8 mouse cellular contexts compared by ENCODE assay signal in the genomic region with DNA sequence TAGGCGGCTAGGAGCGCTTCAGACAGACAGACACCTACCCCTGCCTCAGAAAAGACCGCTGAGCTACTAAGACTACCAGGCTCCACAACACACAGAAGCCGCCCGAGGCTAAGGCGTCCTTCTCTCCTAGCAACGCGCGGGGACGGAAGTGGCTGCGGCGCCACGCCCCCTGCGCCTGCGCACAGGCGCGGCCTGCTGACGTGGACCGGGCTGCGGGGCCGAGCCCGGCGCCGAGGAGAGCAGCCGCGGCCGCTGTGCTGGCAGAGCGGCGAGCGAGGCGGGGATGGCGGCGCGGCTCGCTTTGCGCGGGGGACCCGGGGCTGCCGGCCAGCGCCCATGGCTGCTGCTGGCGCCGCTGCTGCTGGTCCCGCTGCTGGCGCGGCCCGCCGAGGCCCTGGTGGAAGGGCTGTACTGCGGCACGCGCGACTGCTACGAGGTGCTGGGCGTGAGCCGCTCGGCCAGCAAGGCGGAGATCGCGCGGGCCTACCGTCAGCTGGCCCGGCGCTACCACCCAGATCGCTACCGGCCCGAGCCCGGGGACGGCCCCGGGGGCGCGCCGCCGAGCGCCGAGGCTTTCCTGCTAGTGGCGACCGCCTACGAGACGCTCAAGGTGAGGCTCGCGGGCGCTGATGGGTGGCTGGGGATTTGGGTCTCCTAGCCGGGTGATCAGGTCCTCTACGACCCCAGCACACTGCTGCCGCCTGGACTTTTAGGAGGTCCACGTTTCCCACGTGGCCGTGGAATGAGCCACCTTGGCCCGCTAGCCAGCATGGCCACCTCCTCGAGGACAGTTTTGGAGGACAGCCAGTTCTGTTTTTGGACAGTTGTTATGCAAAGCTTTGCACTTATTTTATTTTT. TPM values are rescaled to one million over a fixed set of nuclear protein-coding genes. Genes with fewer than 3 reads are reported as not detected.
DNase-seq lines count a peak whose midpoint lies in the region; ATAC-seq lines count a peak whose summit lies in the region.

Gene Gm20503, plus strand, starts transcription at position 263 of the 858 bp plus-strand sequence.

- no peaks in the 10 kb centered on the region for H3K36me3 ChIP-seq in hindbrain, embryonic 13.5 days

- peak within 1 kb of the TSS; percentile 94 for H3K4me3 ChIP-seq in hindbrain, embryonic 13.5 days

- WGBS in hindbrain, embryonic 13.5 days, result under 1% methylated on average over 75 of the region's 89 CpGs

- H3K27me3 ChIP-seq in hindbrain, embryonic 13.5 days, result no peaks in the 10 kb centered on the region

- no peaks in the 10 kb centered on the region for H3K9me3 ChIP-seq in hindbrain, embryonic 13.5 days

- peak; percentile 99 for ATAC-seq in hindbrain, embryonic 13.5 days (ENCODE audit: low FRiP score)

- peak within 1 kb of the TSS; percentile 95 for H3K27ac ChIP-seq in hindbrain, embryonic 13.5 days

- peak within 1 kb of the TSS; percentile 96 for H3K9ac ChIP-seq in hindbrain, embryonic 13.5 days

- peak within 1 kb of the TSS; percentile 83 for H3K4me2 ChIP-seq in hindbrain, embryonic 13.5 days

- DNase-seq in R1 (ENCODE audit: low read depth, low spot score), result peak; percentile 88
- peak; percentile 90 to 94 for DNase-seq in cerebellum, postnatal 14 days
- peak; percentile 73 to 81 for DNase-seq in frontal cortex, postnatal 14 days (ENCODE audit: low spot score in 2 of 2)
- peak; percentile 78 for DNase-seq in layer of hippocampus, postnatal 25 days (ENCODE audit: extremely low spot score in 1 of 2, low spot score in 1 of 2)
- DNase-seq in lung, postnatal 14 days, result peak; percentile 93
- peak; percentile 91 for DNase-seq in ovary, postnatal 36 days (ENCODE audit: low spot score)
- DNase-seq in thymus, postnatal 14 days, result peak; percentile 95

- H3K4me1 ChIP-seq in hindbrain, embryonic 13.5 days (replicated peaks), result peaks cover 34% of the 10 kb centered on the region

RNA-seq across cellular contexts. Expression of gene Gm20503, which starts in this region (rescaled TPM):
- polyA plus RNA-seq in hindbrain, embryonic 13.5 days (2015; fragmentation: Nextera tagmentation; extraction: Ambion mirVana), result 9.2 and 10.6 TPM in 2 replicates
- 1 to 10 TPM in 1 of 2 experiments, under 1 TPM in 1; 0.66 to 5.9 TPM for total RNA-seq in layer of hippocampus, postnatal 25 days (2021)

Comparison
In these comparisons a context has a peak if more than half of its experiments do, and no peak if none do; other contexts are left out.
1. Peak in every context shown above with its lines: DNase-seq, ATAC-seq, H3K4me3 ChIP-seq and H3K27ac ChIP-seq.